Mouse (Mus musculus): ENCODE measurements around the gene Rin2.
A peak's percentile ranks its signal among the peaks of the same experiment; 100 is the strongest.

Gene Rin2

GRCm38 (mm10) chr2:145675142-145675755, at the start of gene Rin2:
Gene Rin2 (plus strand): TSS chr2:145675215.
- ATAC-seq (ENCODE audit: insufficient number of reproducible peaks, low FRiP score, low TSS enrichment), result peak; percentile 49

- no peak for ATAC-seq (ENCODE audit: insufficient number of reproducible peaks, low FRiP score, low TSS enrichment)
These were observed 43.8 kb upstream of the Rin2 start for GRCm38 (mm10) chr2:145631123-145631798.

GRCm38 (mm10) chr2:145631799-145632174, 43.2 kb upstream of the Rin2 start:
- no peak for ATAC-seq (ENCODE audit: insufficient number of reproducible peaks, low FRiP score, low TSS enrichment)

GRCm38 (mm10) chr2:145633811-145634210, 41.2 kb upstream of the Rin2 start:
- ATAC-seq (ENCODE audit: insufficient number of reproducible peaks, low FRiP score, low TSS enrichment), result no peak

- ATAC-seq (ENCODE audit: insufficient number of reproducible peaks, low FRiP score, low TSS enrichment), result no peak
These were observed 34.6 kb upstream of the Rin2 start for GRCm38 (mm10) chr2:145640255-145640984.

GRCm38 (mm10) chr2:145655373-145655960, 19.5 kb upstream of the Rin2 start:
- no peak for ATAC-seq (ENCODE audit: insufficient number of reproducible peaks, low FRiP score, low TSS enrichment)

- no peak for ATAC-seq (ENCODE audit: insufficient number of reproducible peaks, low FRiP score, low TSS enrichment)
These were observed 18.9 kb upstream of the Rin2 start for GRCm38 (mm10) chr2:145656121-145656520.

- no peak for ATAC-seq (ENCODE audit: insufficient number of reproducible peaks, low FRiP score, low TSS enrichment)
These were observed 18.3 kb upstream of the Rin2 start for GRCm38 (mm10) chr2:145656716-145657115.

GRCm38 (mm10) chr2:145661242-145661641, 13.8 kb upstream of the Rin2 start:
- no peak for ATAC-seq (ENCODE audit: insufficient number of reproducible peaks, low FRiP score, low TSS enrichment)

GRCm38 (mm10) chr2:145663899-145664298, 11.1 kb upstream of the Rin2 start:
- no peak for ATAC-seq (ENCODE audit: insufficient number of reproducible peaks, low FRiP score, low TSS enrichment)

- ATAC-seq (ENCODE audit: insufficient number of reproducible peaks, low FRiP score, low TSS enrichment), result no peak
These were observed 10.7 kb upstream of the Rin2 start for GRCm38 (mm10) chr2:145664311-145664710.

- no peak for ATAC-seq (ENCODE audit: insufficient number of reproducible peaks, low FRiP score, low TSS enrichment)
These were observed 6.9 kb upstream of the Rin2 start for GRCm38 (mm10) chr2:145668135-145668534.

GRCm38 (mm10) chr2:145670131-145670530, 4.9 kb upstream of the Rin2 start:
- no peak for ATAC-seq (ENCODE audit: insufficient number of reproducible peaks, low FRiP score, low TSS enrichment)

GRCm38 (mm10) chr2:145674496-145675141, 396 bp upstream of the Rin2 start:
- no peak for ATAC-seq (ENCODE audit: insufficient number of reproducible peaks, low FRiP score, low TSS enrichment)

GRCm38 (mm10) chr2:145675756-145676543, 935 bp downstream of the Rin2 start:
- peak; percentile 27; the same call in 1 of the 2 replicates for ATAC-seq (ENCODE audit: insufficient number of reproducible peaks, low FRiP score, low TSS enrichment)

- no peak for ATAC-seq (ENCODE audit: insufficient number of reproducible peaks, low FRiP score, low TSS enrichment)
These were observed 1.5 kb downstream of the Rin2 start for GRCm38 (mm10) chr2:145676544-145676925.

GRCm38 (mm10) chr2:145676936-145677335, 1.9 kb downstream of the Rin2 start:
- ATAC-seq (ENCODE audit: insufficient number of reproducible peaks, low FRiP score, low TSS enrichment), result no peak

GRCm38 (mm10) chr2:145680141-145680540, 5.1 kb downstream of the Rin2 start:
- no peak for ATAC-seq (ENCODE audit: insufficient number of reproducible peaks, low FRiP score, low TSS enrichment)

- ATAC-seq (ENCODE audit: insufficient number of reproducible peaks, low FRiP score, low TSS enrichment), result no peak
These were observed 5.7 kb downstream of the Rin2 start for GRCm38 (mm10) chr2:145680762-145681161.

- ATAC-seq (ENCODE audit: insufficient number of reproducible peaks, low FRiP score, low TSS enrichment), result no peak
These were observed 6.6 kb downstream of the Rin2 start for GRCm38 (mm10) chr2:145681626-145682025.

All from cerebellum, adult (tissue).